Mouse (Mus musculus) cerebellum, adult 2 months (tissue): ENCODE data around the gene Olfr701.

Source experiments
- CTCF ChIP-seq: fragments of 200-500 bp; IDR thresholded peaks from 2 replicates; pipeline ENCODE4 v1.5.1; 2011; ENCODE audit warnings: low read depth, mild to moderate bottlenecking, control low read depth, low read length, moderate library complexity, borderline replicate concordance; ENCODE audit not compliant: insufficient read depth
- POLR2A ChIP-seq: fragments of 200-500 bp; IDR thresholded peaks from 2 replicates; pipeline ENCODE4 v1.6.1; 2011; ENCODE audit warnings: low read length, control low read depth, borderline replicate concordance; ENCODE audit not compliant: insufficient read depth

GRCm38 (mm10) chr7:106788330-106788729 is 25.6 kb upstream of the Olfr701 start:
- TF ChIP-seq CTCF (no peak), POLR2A (no peak)
